Mouse (Mus musculus) stomach, embryonic 16.5 days (tissue): Measurements from ENCODE around the gene Atoh1. TPM values are rescaled to one million over a fixed set of nuclear protein-coding genes. Genes with fewer than 3 reads are reported as not detected.

Source experiments
- ATAC-seq: fragments of 200-750 bp; cut with Nextera tagmentation; 2 replicates; pipeline ENCODE4 v1.8.0; 2017; ENCODE audit warnings: moderate number of reproducible peaks, moderate TSS enrichment; ENCODE audit not compliant: insufficient read depth, low FRiP score
- H3K27ac ChIP-seq: fragments of 300-500 bp; sonication (generic); 2 replicates; pipeline ENCODE4 v1.5.1; 2014; ENCODE audit warnings: low read length
- H3K27me3 ChIP-seq: fragments of 300-500 bp; sonication (generic); 2 replicates; pipeline ENCODE4 v1.6.1; 2014; ENCODE audit warnings: low read length, control low read depth, mixed read lengths; ENCODE audit not compliant: control insufficient read depth, insufficient read depth
- H3K36me3 ChIP-seq: fragments of 300-500 bp; sonication (generic); 2 replicates; pipeline ENCODE4 v1.6.1; 2014; ENCODE audit warnings: low read length; ENCODE audit not compliant: control insufficient read depth, insufficient read depth
- H3K4me1 ChIP-seq: fragments of 300-500 bp; sonication (generic); 2 replicates; pipeline ENCODE4 v1.6.1; 2014; ENCODE audit warnings: low read length, control low read depth, mixed read lengths; ENCODE audit not compliant: control insufficient read depth, insufficient read depth
- H3K4me2 ChIP-seq: fragments of 300-500 bp; sonication (generic); 2 replicates; pipeline ENCODE4 v1.6.1; 2014; ENCODE audit warnings: low read depth, low read length, mixed read lengths
- H3K4me3 ChIP-seq: fragments of 300-500 bp; sonication (generic); replicated peaks from 2 replicates; pipeline ENCODE4 v1.5.1; 2014; ENCODE audit warnings: mild to moderate bottlenecking, low read length
- H3K9ac ChIP-seq: fragments of 300-500 bp; sonication (generic); 2 replicates; pipeline ENCODE4 v1.6.1; 2014; ENCODE audit warnings: low read length
- H3K9me3 ChIP-seq: fragments of 300-500 bp; sonication (generic); replicated peaks from 2 replicates; pipeline ENCODE4 v1.6.1; 2016; ENCODE audit warnings: low read length, control low read depth; ENCODE audit not compliant: control insufficient read depth
- WGBS: fragments of 180-500 bp; shearing (Covaris S2); extraction: QIAGEN DNeasy Blood & Tissue Kit; methylation state at CpG from one replicate; pipeline ENCODE4 v1.1.7; 2014; 5-methylcytosine and 5-hydroxymethylcytosine counted together
- polyA plus RNA-seq: library from polyadenylated mRNA; unstranded; fragments of >200 nt; fragmentation: Nextera tagmentation; extraction: Ambion mirVana; gene quantifications from 2 replicates; pipeline ENCODE4 v1.2.1, GENCODE M21; 2015

Gene Atoh1
- polyA plus RNA-seq, 1 experiment from 2014 or later = 0.71 TPM

DNA sequence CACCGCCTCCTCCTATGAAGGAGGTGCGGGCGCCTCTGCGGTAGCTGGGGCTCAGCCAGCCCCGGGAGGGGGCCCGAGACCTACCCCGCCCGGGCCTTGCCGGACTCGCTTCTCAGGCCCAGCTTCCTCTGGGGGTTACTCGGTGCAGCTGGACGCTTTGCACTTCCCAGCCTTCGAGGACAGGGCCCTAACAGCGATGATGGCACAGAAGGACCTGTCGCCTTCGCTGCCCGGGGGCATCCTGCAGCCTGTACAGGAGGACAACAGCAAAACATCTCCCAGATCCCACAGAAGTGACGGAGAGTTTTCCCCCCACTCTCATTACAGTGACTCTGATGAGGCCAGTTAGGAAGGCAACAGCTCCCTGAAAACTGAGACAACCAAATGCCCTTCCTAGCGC, 1.1 kb downstream of the Atoh1 start:
- Histone ChIP-seq H3K27me3 (peaks cover 66% of the 10 kb centered on the region), H3K4me2 (peak overlapping the region; percentile 86), H3K36me3 (no peaks in the 10 kb centered on the region), H3K9ac (no peak overlapping the region), H3K27ac (no peak overlapping the region), H3K4me1 (peaks cover 21% of the 10 kb centered on the region), H3K9me3 (no peaks in the 10 kb centered on the region), H3K4me3 (peak overlapping the region; percentile 47)
- under 1% methylated on average over 19 of the region's 19 CpGs for WGBS
- no peak for ATAC-seq

DNA sequence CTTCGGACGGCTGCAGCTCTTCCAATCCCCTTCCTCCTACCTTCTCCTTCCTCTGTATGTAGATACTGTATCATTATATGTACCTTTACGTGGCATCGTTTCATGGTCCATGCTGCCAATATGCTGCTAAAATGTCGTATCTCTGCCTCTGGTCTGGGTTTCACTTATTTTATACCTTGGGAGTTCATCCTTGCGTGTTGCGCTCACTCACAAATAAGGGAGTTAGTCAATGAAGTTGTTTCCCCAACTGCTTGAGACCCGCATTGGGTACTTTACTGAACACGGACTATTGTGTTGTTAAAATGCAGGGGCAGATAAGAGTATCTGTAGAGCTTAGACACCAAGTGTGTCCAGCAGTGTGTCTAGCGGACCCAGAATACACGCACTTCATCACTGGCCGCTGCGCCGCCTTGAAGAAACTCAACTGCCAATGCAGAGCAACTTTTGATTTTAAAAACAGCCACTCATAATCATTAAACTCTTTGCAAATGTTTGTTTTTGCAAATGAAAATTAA, 1.6 kb downstream of the Atoh1 start:
- ATAC-seq = no peak
- Histone ChIP-seq H3K4me2 (no peak overlapping the region), H3K27ac (no peak overlapping the region), H3K36me3 (no peaks in the 10 kb centered on the region), H3K4me3 (no peak overlapping the region), H3K9me3 (no peaks in the 10 kb centered on the region), H3K27me3 (peaks cover 71% of the 10 kb centered on the region), H3K4me1 (peaks cover 21% of the 10 kb centered on the region), H3K9ac (no peak overlapping the region)
- WGBS = 8% methylated on average over 14 of the region's 14 CpGs

DNA sequence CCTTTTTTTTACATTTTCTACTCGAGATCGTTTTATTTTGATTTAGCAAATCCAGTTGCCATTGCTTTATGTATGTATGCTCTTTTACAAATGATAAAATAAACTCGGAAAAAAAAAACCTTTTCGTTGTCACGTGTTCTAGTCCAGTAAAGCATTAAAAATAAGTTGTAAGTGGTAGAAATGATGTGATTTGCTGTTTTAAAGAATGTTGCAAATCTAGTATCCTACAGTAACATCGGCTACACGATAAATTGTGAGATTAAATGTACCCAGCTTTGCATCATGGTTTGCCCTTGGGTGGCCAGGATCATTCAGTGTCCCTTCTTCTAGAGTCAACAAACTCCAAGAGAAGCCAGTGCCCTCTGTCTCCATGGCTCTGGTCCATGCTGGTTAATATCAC, 2.2 kb downstream of the Atoh1 start:
- Histone ChIP-seq H3K4me3 (no peak overlapping the region), H3K27ac (no peak overlapping the region), H3K9me3 (no peaks in the 10 kb centered on the region), H3K27me3 (peaks cover 75% of the 10 kb centered on the region), H3K4me1 (peaks cover 21% of the 10 kb centered on the region), H3K4me2 (no peak overlapping the region), H3K36me3 (no peaks in the 10 kb centered on the region), H3K9ac (no peak overlapping the region)
- ATAC-seq = no peak
- WGBS = 9% methylated on average over 7 of the region's 7 CpGs

DNA sequence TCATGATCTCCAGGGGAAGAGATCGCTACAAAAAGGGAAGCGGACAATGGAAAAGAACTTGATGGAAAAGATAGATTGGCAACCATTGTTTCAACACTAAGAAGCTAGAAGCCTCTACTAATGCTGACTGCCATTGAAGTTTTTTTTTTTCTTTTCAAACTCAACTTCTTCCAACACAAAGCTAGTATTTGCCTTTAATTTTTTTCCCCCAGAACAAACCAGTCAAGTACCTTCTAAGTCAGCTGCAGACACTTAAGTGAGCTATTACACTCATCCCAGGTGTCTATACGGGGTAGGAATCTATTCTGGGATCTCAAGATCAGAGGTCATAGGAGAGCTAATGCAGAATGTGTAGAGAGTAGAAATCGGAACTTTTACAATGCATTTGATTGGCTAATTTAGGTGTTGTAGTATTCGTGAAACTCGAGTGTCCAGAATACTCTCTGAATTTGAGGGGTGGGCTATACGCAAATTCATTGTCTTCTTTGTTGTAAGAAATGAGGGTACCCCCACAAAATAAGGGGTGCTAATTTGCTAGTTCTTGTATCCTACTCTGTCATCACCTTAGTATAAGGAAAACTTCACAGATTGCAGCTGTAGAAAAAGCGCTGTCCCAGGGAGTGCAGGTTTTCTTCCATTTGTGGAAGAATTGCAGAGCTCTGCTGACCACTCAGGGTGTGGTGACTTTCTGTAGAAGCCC, 2.8 kb downstream of the Atoh1 start:
- H3K9me3 ChIP-seq = no peaks in the 10 kb centered on the region
- H3K4me2 ChIP-seq = no peak overlapping the region
- no peak overlapping the region for H3K4me3 ChIP-seq
- peaks cover 81% of the 10 kb centered on the region for H3K27me3 ChIP-seq
- 4% methylated on average over 8 of the region's 8 CpGs for WGBS
- H3K4me1 ChIP-seq = peaks cover 21% of the 10 kb centered on the region
- H3K36me3 ChIP-seq = no peaks in the 10 kb centered on the region
- ATAC-seq = no peak
- no peak overlapping the region for H3K9ac ChIP-seq
- H3K27ac ChIP-seq = no peak overlapping the region

DNA sequence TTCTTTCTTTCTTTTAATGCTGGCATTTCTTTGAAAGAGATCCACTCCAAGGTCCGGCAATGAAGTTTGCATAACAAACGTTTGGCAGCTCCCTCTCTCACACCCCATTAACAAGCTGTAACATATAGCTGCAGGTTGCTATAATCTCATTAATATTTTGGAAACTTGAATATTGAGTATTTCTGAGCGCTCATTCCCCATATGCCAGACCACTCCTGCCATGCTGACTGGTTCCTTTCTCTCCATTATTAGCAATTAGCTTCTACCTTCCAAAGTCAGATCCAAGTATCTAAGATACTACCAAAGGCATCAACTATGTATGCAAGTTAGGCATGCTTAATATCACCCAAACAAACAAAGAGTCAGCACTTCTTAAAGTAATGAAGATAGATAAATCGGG, 4.4 kb downstream of the Atoh1 start:
- Histone ChIP-seq H3K36me3 (no peaks in the 10 kb centered on the region), H3K4me3 (no peak overlapping the region), H3K27ac (no peak overlapping the region), H3K27me3 (peaks cover 70% of the 10 kb centered on the region), H3K9me3 (no peaks in the 10 kb centered on the region), H3K4me2 (no peak overlapping the region), H3K9ac (no peak overlapping the region), H3K4me1 (peaks cover 17% of the 10 kb centered on the region)
- 3% methylated on average over 4 of the region's 4 CpGs for WGBS
- no peak for ATAC-seq

DNA sequence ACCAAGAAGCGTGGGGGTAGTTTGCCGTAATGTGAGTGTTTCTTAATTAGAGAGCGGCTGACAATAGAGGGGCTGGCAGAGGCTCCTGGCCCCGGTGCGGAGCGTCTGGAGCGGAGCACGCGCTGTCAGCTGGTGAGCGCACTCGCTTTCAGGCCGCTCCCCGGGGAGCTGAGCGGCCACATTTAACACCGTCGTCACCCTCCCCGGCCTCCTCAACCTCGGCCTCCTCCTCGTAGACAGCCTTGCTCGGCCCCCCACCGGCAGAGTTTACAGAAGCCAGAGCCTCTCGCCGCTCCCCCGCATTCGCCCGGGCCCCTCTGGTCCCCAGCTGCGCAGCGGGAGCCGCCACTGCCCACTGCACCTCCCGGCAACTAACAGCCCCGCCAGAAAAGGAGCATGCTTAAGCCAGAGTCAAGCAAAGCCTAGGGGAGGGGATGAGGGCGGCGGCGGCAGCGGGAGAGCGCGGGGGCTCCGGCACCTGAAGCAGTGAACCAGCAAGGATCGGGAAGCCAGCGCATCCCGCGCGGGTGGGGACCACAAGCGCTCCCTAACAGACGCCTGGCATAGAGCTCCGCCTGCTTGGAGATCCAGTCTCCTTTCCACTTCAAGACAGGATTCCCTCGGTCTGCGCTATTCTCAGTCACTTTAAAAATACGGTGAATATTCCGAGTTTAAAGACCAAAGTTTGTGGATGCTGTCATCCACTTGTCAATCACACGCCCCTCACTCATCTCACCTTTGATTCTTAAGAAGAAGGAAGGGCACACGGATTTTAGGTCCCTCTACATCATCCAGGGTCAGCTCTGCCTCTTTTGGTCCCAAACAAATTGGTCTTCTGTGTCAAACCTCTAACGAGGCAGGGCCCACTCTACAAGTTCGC, 5.8 kb downstream of the Atoh1 start:
- H3K27ac ChIP-seq = no peak overlapping the region
- no peak overlapping the region for H3K9ac ChIP-seq
- peak overlapping the region; percentile 75 for H3K4me2 ChIP-seq
- WGBS = 2% methylated on average over 53 of the region's 54 CpGs
- no peak for ATAC-seq
- H3K4me1 ChIP-seq = peaks cover 9% of the 10 kb centered on the region
- no peaks in the 10 kb centered on the region for H3K36me3 ChIP-seq
- H3K27me3 ChIP-seq = peaks cover 57% of the 10 kb centered on the region
- no peaks in the 10 kb centered on the region for H3K9me3 ChIP-seq
- H3K4me3 ChIP-seq = peak overlapping the region; percentile 43

DNA sequence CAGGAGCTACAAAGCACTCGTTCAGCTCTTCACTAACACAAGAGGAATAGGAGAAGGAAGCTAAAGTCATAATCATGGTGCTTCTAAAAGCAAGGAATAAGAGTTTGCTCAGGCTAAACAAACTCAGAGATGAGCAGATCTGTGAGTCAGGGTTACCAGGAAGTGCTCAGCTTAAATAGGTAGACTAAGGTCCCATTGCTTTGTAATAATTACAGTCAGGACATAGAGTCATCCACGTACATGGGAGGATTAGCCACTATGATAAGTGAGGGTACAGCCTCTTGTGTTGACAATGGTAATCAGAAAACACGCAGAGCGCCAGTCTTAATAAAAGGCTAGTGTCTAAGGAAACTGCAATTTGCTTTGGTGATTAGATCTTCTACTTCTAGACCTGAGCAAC, 7.4 kb downstream of the Atoh1 start:
- ATAC-seq = no peak
- H3K27me3 ChIP-seq = peaks cover 49% of the 10 kb centered on the region
- H3K9me3 ChIP-seq = no peaks in the 10 kb centered on the region
- no peak overlapping the region for H3K4me2 ChIP-seq
- H3K9ac ChIP-seq = no peak overlapping the region
- H3K4me3 ChIP-seq = no peak overlapping the region
- no peaks in the 10 kb centered on the region for H3K36me3 ChIP-seq
- H3K27ac ChIP-seq = no peak overlapping the region
- H3K4me1 ChIP-seq = peaks cover 9% of the 10 kb centered on the region
- WGBS = 55% methylated on average over 4 of the region's 4 CpGs

DNA sequence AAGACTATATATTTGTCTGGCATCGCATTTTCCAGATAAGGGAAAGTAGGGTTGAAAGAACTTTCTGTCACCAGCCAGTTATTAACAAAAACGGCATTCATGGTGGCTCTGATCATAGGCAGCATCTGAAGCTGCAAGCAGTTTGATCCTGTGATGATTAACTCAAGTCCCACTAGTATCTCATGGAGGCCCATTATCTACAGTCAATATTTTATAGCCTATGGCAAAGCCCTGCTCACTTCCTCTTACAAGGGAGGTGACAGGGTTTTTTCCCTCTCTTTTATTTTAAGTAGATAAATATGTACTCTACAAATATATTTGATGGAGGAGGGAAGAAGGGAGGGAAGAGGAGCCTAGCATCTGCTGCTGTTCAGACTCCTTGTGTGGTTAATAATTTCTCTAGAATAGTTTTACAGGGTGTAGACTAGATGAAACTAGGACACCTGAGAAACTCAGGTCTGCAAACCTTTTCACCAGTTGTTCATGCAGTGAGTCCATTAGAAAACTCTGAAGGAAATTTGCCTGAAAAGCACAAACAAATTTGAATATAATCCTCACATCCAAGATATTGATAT, 14.1 kb downstream of the Atoh1 start:
- no peak for ATAC-seq
- Histone ChIP-seq H3K36me3 (no peaks in the 10 kb centered on the region), H3K9ac (no peak overlapping the region), H3K9me3 (no peaks in the 10 kb centered on the region), H3K4me1 (no peaks in the 10 kb centered on the region), H3K4me2 (no peak overlapping the region), H3K27me3 (no peaks in the 10 kb centered on the region), H3K27ac (no peak overlapping the region), H3K4me3 (no peak overlapping the region)
- 43% methylated on average over 2 of the region's 2 CpGs for WGBS

DNA sequence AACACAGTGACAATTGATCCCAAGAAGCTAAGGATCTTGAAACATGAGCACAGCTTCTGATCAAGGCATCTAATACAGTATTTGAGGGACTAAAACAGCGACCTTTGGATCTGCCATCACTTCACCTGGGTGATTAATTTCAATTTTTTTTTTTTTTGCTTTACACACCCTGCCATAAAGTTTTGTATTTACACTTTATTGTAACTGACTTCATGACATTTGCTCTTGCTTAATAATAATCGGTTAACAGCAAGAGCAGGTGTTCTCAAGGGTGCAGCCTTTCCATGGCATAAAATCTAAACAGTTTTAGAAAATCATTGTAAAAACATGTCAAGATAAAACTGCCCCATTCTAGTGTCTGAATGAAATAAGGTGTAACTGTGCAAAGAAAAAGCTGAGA, 25.6 kb downstream of the Atoh1 start:
- no peaks in the 10 kb centered on the region for H3K36me3 ChIP-seq
- WGBS = 70% methylated on average over 2 of the region's 2 CpGs
- no peaks in the 10 kb centered on the region for H3K27me3 ChIP-seq
- no peak overlapping the region for H3K9ac ChIP-seq
- no peak overlapping the region for H3K27ac ChIP-seq
- no peak overlapping the region for H3K4me3 ChIP-seq
- no peaks in the 10 kb centered on the region for H3K4me1 ChIP-seq
- ATAC-seq = no peak
- no peak overlapping the region for H3K4me2 ChIP-seq
- no peaks in the 10 kb centered on the region for H3K9me3 ChIP-seq
